Comparison of ENCODE assay signal across 10 mouse cellular contexts in the genomic region with DNA sequence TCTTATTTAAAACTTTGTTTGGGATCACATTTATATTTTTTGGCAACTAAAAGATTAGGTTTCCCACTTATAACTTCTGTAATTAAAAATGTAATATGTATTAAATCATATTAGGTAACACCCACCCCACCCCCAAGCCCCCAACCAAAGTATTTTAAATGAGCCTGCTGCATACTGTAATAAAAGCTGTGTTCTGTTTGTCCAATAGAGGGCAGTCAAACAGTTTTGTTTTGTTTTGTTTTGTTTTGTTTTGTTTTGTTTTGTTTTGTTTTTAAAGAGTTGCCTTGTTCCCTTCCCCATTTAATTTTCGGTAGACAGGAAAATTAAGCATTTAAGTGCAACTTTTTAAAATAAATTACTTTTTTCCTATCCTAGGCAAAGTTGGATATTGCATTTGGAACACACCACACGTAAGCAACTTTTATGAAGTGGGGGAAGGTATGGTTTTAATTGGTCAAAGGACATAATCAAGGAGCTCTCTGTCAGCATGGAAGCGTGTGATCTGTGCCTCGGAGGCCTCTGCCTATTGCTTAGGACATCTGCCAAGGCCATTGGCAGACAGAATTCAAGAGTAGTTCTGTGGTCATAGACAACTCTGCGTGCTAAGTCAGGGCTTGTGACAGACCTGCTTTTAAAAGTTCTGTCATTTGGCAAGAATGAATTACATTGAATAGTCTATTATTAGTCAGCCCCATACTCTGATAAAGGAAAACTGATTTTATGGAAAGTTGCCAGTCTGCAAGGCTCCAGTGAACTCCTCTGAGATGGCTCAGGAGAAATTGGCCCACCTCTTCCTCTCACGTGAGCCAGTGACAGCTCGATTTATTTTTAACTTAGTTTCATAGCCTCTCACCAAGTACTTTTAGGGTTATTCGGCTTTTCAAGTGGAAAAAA. TPM values are rescaled to one million over a fixed set of nuclear protein-coding genes. Genes with fewer than 3 reads are reported as not detected.
DNase-seq lines count a peak whose midpoint lies in the region; TF ChIP-seq lines count a peak whose summit lies in the region.
"Had no signal": no experiment of that assay in that cellular context is flagged by ENCODE, and none has a peak within 500 bp of the region (broad histone marks: within the 10 kb centered on the region; RNA-seq: fewer than 3 reads in every experiment).

No protein-coding gene starts in this region.

- peak; percentile 51 for TF ChIP-seq CTCF in left cerebral cortex, adult 2 months (IDR thresholded peaks at IDR 0.05)

- intact Hi-C loops in left cerebral cortex, adult 2 months (cut with DNase I) = loop anchor here (2.0 kb wide), 1 partner anchor 63 kb away; the partner anchor contains the start of gene Kcnk13
- intact Hi-C loops in left cerebral cortex, postnatal 4 days (cut with DNase I) = loop anchor here (2.0 kb wide), 1 partner anchor 201 kb away; no protein-coding TSS in a partner anchor

- DNase-seq in left cerebral cortex, adult 2 months (ENCODE audit: extremely low spot score in 1 of 2, low spot score in 2 of 2) = no peak
- DNase-seq in left cerebral cortex, postnatal 4 days = no peak
- peak; percentile 16 for DNase-seq in adipocyte (ENCODE audit: low spot score)
- DNase-seq in heart, adult 9 months (ENCODE audit: low spot score in 2 of 2) = peak; percentile 65 to 68
- DNase-seq in kidney, postnatal 14 days = peak; percentile 32
- DNase-seq in layer of hippocampus, adult 9-11 months = no peak
- DNase-seq in layer of hippocampus, postnatal 25 days (ENCODE audit: extremely low spot score in 1 of 2, low spot score in 1 of 2) = no peak
- DNase-seq: cerebellum, adult 9-10 months; midbrain, embryonic 14.5 days; thymus, postnatal 4 days had no signal

- no peak overlapping the region; the same call in 1 of the 2 replicates for H3K27ac ChIP-seq in left cerebral cortex, adult 2 months

- no peak overlapping the region for H3K4me3 ChIP-seq in left cerebral cortex, adult 2 months

RNA-seq across cellular contexts. Expression of gene Tdp1, which starts 17.9 kb away (rescaled TPM):
- 10 to 100 TPM; 24.6 to 26.4 TPM for total RNA-seq in left cerebral cortex, adult 2 months (2021)
- 10 to 100 TPM; 42.9 to 45.8 TPM for total RNA-seq in left cerebral cortex, postnatal 4 days (2021)
- total RNA-seq in layer of hippocampus, postnatal 25 days (2021) = 10 to 100 TPM; 26.2 to 29.5 TPM

RNA-seq across cellular contexts. Expression of gene Efcab11, which starts 18.0 kb away (rescaled TPM):
- under 1 TPM; 0.26 to 0.34 TPM for total RNA-seq in left cerebral cortex, adult 2 months (2021)
- 1 to 10 TPM; 1.2 to 1.9 TPM for total RNA-seq in left cerebral cortex, postnatal 4 days (2021)
- under 1 TPM; 0.26 to 0.27 TPM for total RNA-seq in layer of hippocampus, postnatal 25 days (2021)

Comparison
In these comparisons a context has a peak if more than half of its experiments do, and no peak if none do; other contexts are left out.
1. DNase-seq: peak in adipocyte (single experiment), heart, adult 9 months (2 of 2) and kidney, postnatal 14 days (single experiment); none in left cerebral cortex, adult 2 months (0 of 2), left cerebral cortex, postnatal 4 days (single experiment), layer of hippocampus, adult 9-11 months (single experiment) and layer of hippocampus, postnatal 25 days (0 of 2).